Mouse (Mus musculus): ENCODE results near the gene Top3a. TPM values are rescaled to one million over a fixed set of nuclear protein-coding genes. Genes with fewer than 3 reads are reported as not detected.
A peak's percentile ranks its signal among the peaks of the same experiment; 100 is the strongest.

Top3a gene
- polyA plus RNA-seq, 1 experiment from 2014 or later = 10.6 TPM

DNA sequence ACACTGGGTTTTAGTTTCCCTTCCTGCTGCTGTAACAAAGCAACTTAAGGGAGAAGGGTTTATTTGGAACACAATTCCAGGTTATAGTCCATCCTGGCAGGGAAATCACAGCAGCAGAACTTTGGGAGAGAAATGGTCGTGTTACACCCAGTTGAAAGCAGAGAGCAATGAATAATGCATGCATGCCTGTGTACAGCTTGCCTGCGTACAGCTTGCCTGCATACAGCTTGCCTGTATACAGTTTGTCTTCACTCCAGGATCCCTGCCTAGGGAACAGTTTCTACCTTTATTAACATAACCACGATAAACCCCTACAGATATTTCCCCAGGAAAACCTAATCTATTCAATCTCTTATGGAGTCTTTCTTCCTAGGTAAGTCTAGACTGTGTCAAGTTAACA lies 6.4 kb downstream of the Top3a start:
- no peak for ATAC-seq
- Histone ChIP-seq H3K9ac (replicated peaks) (no peak overlapping the region), H3K27ac (no peak overlapping the region), H3K27me3 (no peaks in the 10 kb centered on the region), H3K4me1 (replicated peaks) (peaks cover 18% of the 10 kb centered on the region), H3K36me3 (no peaks in the 10 kb centered on the region), H3K9me3 (no peaks in the 10 kb centered on the region), H3K4me2 (replicated peaks) (no peak overlapping the region), H3K4me3 (replicated peaks) (no peak overlapping the region)
- WGBS = 82% methylated on average over 3 of the region's 3 CpGs

DNA sequence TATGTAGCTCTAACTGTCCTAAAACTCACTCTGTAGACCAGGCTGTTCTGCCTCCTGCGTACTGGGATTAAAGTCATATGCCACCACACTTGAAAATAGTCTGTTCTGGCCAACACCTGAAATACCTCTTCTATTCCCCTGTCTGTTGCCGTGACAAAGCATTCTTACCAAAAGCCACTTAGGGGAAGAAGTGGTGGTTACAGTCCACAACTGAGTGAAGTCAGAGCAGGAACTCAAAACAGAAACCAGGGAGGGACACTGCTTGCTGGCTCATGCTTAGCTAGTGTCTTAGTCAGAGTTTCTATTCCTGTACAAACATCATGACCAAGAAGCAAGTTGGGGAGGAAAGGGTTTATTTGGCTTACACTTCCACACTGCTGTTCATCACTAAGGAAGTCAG lies 7.8 kb downstream of the Top3a start:
- WGBS = 92% methylated on average over 2 of the region's 2 CpGs
- Histone ChIP-seq H3K4me2 (replicated peaks) (no peak overlapping the region), H3K27me3 (no peaks in the 10 kb centered on the region)

GRCm38 (mm10) chr11:60766969-60767368 lies 10.2 kb downstream of the Top3a start:
- H3K27me3 ChIP-seq = no peaks in the 10 kb centered on the region
- H3K27ac ChIP-seq = no peak overlapping the region
- no peak overlapping the region for H3K9ac ChIP-seq (replicated peaks)
- WGBS = 87% methylated on average over 4 of the region's 4 CpGs
- no peaks in the 10 kb centered on the region for H3K4me1 ChIP-seq (replicated peaks)
- no peaks in the 10 kb centered on the region for H3K9me3 ChIP-seq
- no peak overlapping the region for H3K4me2 ChIP-seq (replicated peaks)
- peaks cover 6% of the 10 kb centered on the region; the same call in 1 of the 2 replicates for H3K36me3 ChIP-seq
- H3K4me3 ChIP-seq (replicated peaks) = no peak overlapping the region
- ATAC-seq = no peak

More for the DNA sequence above, 7.8 kb downstream of the Top3a start:
- Histone ChIP-seq H3K4me1 (replicated peaks) (peaks cover 5% of the 10 kb centered on the region; the same call in 1 of the 2 replicates), H3K9ac (replicated peaks) (no peak overlapping the region), H3K27ac (no peak overlapping the region), H3K4me3 (replicated peaks) (no peak overlapping the region), H3K36me3 (peaks cover 4% of the 10 kb centered on the region; the same call in 1 of the 2 replicates), H3K9me3 (no peaks in the 10 kb centered on the region)
- no peak for ATAC-seq

GRCm38 (mm10) chr11:60761681-60762080 lies 15.5 kb downstream of the Top3a start:
- WGBS = 93% methylated on average over 3 of the region's 3 CpGs
- no peak for ATAC-seq

GRCm38 (mm10) chr11:60755570-60755969 lies 21.6 kb downstream of the Top3a start:
- no peak overlapping the region for H3K4me2 ChIP-seq (replicated peaks)
- H3K36me3 ChIP-seq = peaks cover 84% of the 10 kb centered on the region
- no peak overlapping the region for H3K4me3 ChIP-seq (replicated peaks)
- no peaks in the 10 kb centered on the region for H3K4me1 ChIP-seq (replicated peaks)
- H3K9ac ChIP-seq (replicated peaks) = no peak overlapping the region
- no peak overlapping the region for H3K27ac ChIP-seq
- WGBS = 97% methylated on average over 7 of the region's 7 CpGs
- no peaks in the 10 kb centered on the region for H3K9me3 ChIP-seq
- ATAC-seq = no peak
- H3K27me3 ChIP-seq = no peaks in the 10 kb centered on the region

More at GRCm38 (mm10) chr11:60761681-60762080, 15.5 kb downstream of the Top3a start:
- no peak overlapping the region for H3K4me3 ChIP-seq (replicated peaks)
- H3K4me1 ChIP-seq (replicated peaks) = no peaks in the 10 kb centered on the region
- no peaks in the 10 kb centered on the region for H3K9me3 ChIP-seq
- H3K36me3 ChIP-seq = peaks cover 45% of the 10 kb centered on the region
- H3K27ac ChIP-seq = no peak overlapping the region
- no peak overlapping the region for H3K9ac ChIP-seq (replicated peaks)
- no peak overlapping the region for H3K4me2 ChIP-seq (replicated peaks)
- no peaks in the 10 kb centered on the region for H3K27me3 ChIP-seq

DNA sequence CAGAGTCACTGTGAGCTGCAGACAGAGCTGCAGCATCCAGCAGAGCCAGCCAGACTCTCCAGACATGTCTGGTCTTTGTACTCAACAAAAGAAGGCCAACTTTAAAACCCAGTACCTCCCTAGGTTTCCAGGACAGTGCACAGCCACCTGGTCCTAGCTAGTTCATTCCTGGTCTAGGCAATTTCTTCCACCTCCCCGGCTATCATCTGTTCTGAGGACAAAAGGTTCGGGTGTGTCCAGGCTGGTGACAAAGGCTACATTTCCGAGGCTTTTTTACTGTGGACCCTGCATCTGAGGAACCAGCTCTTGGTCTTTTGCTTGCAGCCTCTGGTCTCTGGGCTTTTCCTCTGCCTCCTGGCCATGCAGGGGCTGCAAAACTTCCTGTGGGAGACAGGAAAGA lies 36.8 kb downstream of the Top3a start:
- Histone ChIP-seq H3K4me2 (replicated peaks) (no peak overlapping the region), H3K4me3 (replicated peaks) (no peak overlapping the region), H3K9ac (replicated peaks) (no peak overlapping the region), H3K27ac (no peak overlapping the region), H3K27me3 (no peaks in the 10 kb centered on the region), H3K4me1 (replicated peaks) (no peaks in the 10 kb centered on the region), H3K36me3 (peaks cover 70% of the 10 kb centered on the region), H3K9me3 (no peaks in the 10 kb centered on the region)
- ATAC-seq = no peak
- WGBS = 86% methylated on average over 3 of the region's 3 CpGs

DNA sequence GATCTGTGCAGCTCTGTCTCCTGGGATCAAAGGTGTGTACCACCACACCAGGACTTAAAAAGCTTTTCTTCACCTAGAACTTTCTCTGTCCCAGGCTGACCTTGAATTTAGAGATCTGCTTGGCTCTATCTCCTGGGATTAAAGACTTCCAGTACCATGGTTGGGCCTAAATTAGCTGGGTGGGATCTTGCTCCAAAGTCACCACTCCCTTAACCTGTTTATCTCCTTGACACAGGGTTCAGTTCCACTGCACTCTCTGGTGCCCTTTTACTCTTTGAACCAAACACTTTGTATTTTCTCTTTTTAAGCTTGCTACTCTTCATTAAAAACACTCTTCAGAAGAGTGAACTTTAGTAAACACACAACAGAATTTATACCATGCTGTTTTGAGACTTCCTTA lies 39.7 kb downstream of the Top3a start:
- Histone ChIP-seq H3K27ac (no peak overlapping the region), H3K9me3 (no peaks in the 10 kb centered on the region), H3K4me1 (replicated peaks) (no peaks in the 10 kb centered on the region)

GRCm38 (mm10) chr11:60736491-60736890 lies 40.7 kb downstream of the Top3a start:
- Histone ChIP-seq H3K4me3 (replicated peaks) (no peak overlapping the region), H3K27me3 (no peaks in the 10 kb centered on the region), H3K4me1 (replicated peaks) (no peaks in the 10 kb centered on the region), H3K27ac (no peak overlapping the region), H3K9ac (replicated peaks) (no peak overlapping the region), H3K4me2 (replicated peaks) (no peak overlapping the region), H3K36me3 (peaks cover 61% of the 10 kb centered on the region), H3K9me3 (no peaks in the 10 kb centered on the region)
- ATAC-seq = no peak
- WGBS = 86% methylated on average over 3 of the region's 3 CpGs

More for the DNA sequence above, 39.7 kb downstream of the Top3a start:
- Histone ChIP-seq H3K9ac (replicated peaks) (no peak overlapping the region), H3K4me3 (replicated peaks) (no peak overlapping the region), H3K4me2 (replicated peaks) (no peak overlapping the region), H3K27me3 (no peaks in the 10 kb centered on the region), H3K36me3 (peaks cover 63% of the 10 kb centered on the region)
- ATAC-seq = no peak

DNA sequence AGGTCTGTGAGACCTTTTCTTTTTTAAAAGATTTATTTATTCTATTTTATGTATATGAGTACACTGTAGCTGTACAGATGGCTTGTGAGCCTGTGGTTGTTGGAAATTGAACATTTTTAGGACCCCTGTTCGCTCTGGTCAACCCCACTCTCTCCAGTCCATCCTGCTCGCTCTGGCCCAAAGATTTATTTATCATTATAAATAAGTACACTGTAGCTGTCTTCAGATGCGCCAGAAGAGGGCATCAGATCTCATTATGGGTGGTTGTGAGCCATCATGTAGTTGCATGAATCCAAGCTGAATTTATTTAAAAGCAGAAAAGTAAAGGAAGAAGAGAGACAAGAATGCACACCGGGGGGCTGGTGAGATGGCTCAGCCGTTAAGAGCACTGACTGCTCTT lies 42.0 kb downstream of the Top3a start:
- H3K9me3 ChIP-seq = no peaks in the 10 kb centered on the region
- H3K36me3 ChIP-seq = peaks cover 61% of the 10 kb centered on the region
- H3K4me3 ChIP-seq (replicated peaks) = no peak overlapping the region
- H3K27me3 ChIP-seq = no peaks in the 10 kb centered on the region
- no peak overlapping the region for H3K27ac ChIP-seq
- H3K4me2 ChIP-seq (replicated peaks) = no peak overlapping the region
- no peaks in the 10 kb centered on the region for H3K4me1 ChIP-seq (replicated peaks)
- 81% methylated on average over 5 of the region's 5 CpGs for WGBS
- no peak overlapping the region for H3K9ac ChIP-seq (replicated peaks)
- no peak for ATAC-seq

GRCm38 (mm10) chr11:60734206-60734605 lies 43.0 kb downstream of the Top3a start:
- 89% methylated on average over 2 of the region's 2 CpGs for WGBS
- Histone ChIP-seq H3K27me3 (no peaks in the 10 kb centered on the region), H3K27ac (no peak overlapping the region), H3K9ac (replicated peaks) (no peak overlapping the region), H3K9me3 (no peaks in the 10 kb centered on the region), H3K4me2 (replicated peaks) (no peak overlapping the region), H3K4me3 (replicated peaks) (no peak overlapping the region), H3K4me1 (replicated peaks) (peaks cover 3% of the 10 kb centered on the region), H3K36me3 (peaks cover 51% of the 10 kb centered on the region)
- ATAC-seq = no peak

DNA sequence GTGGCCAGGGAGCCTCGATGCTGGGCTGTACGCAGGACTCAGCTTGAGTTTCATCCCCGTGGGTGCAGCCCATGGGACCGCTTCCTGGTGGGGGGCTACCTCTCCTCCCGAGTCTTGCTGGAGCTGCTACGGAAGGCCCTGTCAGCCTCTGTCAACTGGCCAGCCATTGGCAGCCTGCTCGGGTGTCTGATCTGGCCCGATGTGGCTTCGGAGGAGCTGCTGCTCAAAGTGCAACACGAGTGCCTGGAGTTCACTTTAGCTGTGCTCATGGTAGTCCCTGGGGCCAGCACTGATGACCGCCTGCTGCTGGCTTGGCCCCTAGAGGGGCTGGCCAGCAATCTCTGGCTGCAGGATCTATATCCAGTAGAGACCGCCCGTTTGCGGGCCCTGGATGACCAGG lies 45.9 kb downstream of the Top3a start:
- H3K27ac ChIP-seq = no peak overlapping the region
- H3K9me3 ChIP-seq = no peaks in the 10 kb centered on the region
- ATAC-seq = no peak
- WGBS = 93% methylated on average over 14 of the region's 14 CpGs
- H3K36me3 ChIP-seq = peaks cover 42% of the 10 kb centered on the region
- H3K4me2 ChIP-seq (replicated peaks) = no peak overlapping the region
- no peak overlapping the region for H3K9ac ChIP-seq (replicated peaks)
- H3K4me1 ChIP-seq (replicated peaks) = peaks cover 25% of the 10 kb centered on the region
- no peak overlapping the region for H3K4me3 ChIP-seq (replicated peaks)
- no peaks in the 10 kb centered on the region for H3K27me3 ChIP-seq

DNA sequence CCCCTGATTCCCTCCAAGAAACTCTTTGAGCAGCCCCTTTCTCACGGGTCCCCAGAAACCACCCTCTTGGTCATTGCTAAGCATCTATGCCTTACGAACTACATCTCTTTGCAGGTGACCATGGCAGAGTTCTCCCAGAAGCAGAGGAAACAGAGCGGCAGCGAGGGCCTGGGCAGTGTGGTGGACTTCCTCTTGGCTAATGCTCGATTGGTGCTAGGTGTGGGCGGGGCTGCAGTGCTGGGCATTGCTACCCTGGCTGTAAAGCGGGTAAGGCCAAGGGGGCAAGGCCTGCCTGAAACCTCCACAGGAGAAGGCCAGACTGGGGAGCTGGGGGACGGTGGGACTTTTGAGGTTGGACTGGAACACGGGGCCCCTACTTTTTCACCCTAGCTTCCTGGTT lies 47.0 kb downstream of the Top3a start:
- no peak overlapping the region for H3K9ac ChIP-seq (replicated peaks)
- H3K27ac ChIP-seq = no peak overlapping the region
- H3K9me3 ChIP-seq = no peaks in the 10 kb centered on the region
- no peak overlapping the region for H3K4me2 ChIP-seq (replicated peaks)
- no peak for ATAC-seq
- peaks cover 44% of the 10 kb centered on the region for H3K36me3 ChIP-seq
- H3K4me3 ChIP-seq (replicated peaks) = no peak overlapping the region
- H3K27me3 ChIP-seq = no peaks in the 10 kb centered on the region
- 87% methylated on average over 9 of the region's 9 CpGs for WGBS
- H3K4me1 ChIP-seq (replicated peaks) = peaks cover 32% of the 10 kb centered on the region

GRCm38 (mm10) chr11:60729217-60729641 lies 47.9 kb downstream of the Top3a start:
- 0 out of 2 replicates have a peak overlapping the region, but pooled peaks have one; percentile 68 for H3K9ac ChIP-seq (replicated peaks)
- peak overlapping the region; percentile 64 for H3K4me2 ChIP-seq (replicated peaks)
- no peaks in the 10 kb centered on the region for H3K9me3 ChIP-seq
- no peak for ATAC-seq
- H3K36me3 ChIP-seq = peaks cover 50% of the 10 kb centered on the region
- 74% methylated on average over 6 of the region's 6 CpGs for WGBS
- peak overlapping the region; percentile 85 for H3K4me3 ChIP-seq (replicated peaks)
- no peak overlapping the region for H3K27ac ChIP-seq
- H3K27me3 ChIP-seq = no peaks in the 10 kb centered on the region
- peaks cover 32% of the 10 kb centered on the region for H3K4me1 ChIP-seq (replicated peaks)
